Mouse (Mus musculus): ENCODE measurements around the gene Plpp7. TPM values are rescaled to one million over a fixed set of nuclear protein-coding genes. Genes with fewer than 3 reads are reported as not detected.

Gene Plpp7
- polyA plus RNA-seq, 1 experiment from 2014 or later: 2.1 TPM

GRCm38 (mm10) chr2:32155614-32156013 lies 60.3 kb downstream of the Plpp7 start:
- Histone ChIP-seq H3K27ac (ENCODE audit: low read length) (peak overlapping the region; percentile 16; the same call in 1 of the 2 replicates), H3K4me1 (ENCODE audit: control insufficient read depth, low read depth, low read length) (peaks cover 75% of the 10 kb centered on the region)

GRCm38 (mm10) chr2:32156645-32157044 lies 61.3 kb downstream of the Plpp7 start:
- Histone ChIP-seq H3K4me2 (ENCODE audit: low read depth, low read length) (no peak overlapping the region), H3K27ac (ENCODE audit: low read length) (no peak overlapping the region), H3K4me1 (ENCODE audit: control insufficient read depth, low read depth, low read length) (peaks cover 73% of the 10 kb centered on the region), H3K36me3 (ENCODE audit: control insufficient read depth, insufficient read depth) (no peaks in the 10 kb centered on the region), H3K9me3 (replicated peaks; ENCODE audit: control insufficient read depth, low read length) (no peaks in the 10 kb centered on the region), H3K9ac (ENCODE audit: low read depth, low read length) (no peak overlapping the region), H3K4me3 (ENCODE audit: low read depth, low read length) (no peak overlapping the region), H3K27me3 (ENCODE audit: control insufficient read depth, insufficient read depth, low read depth, low read length) (no peaks in the 10 kb centered on the region)
- no peak for ATAC-seq (ENCODE audit: low read depth)
- WGBS (ENCODE audit: insufficient replicate concordance): 60% methylated on average over 10 of the region's 10 CpGs

More at GRCm38 (mm10) chr2:32155614-32156013, 60.3 kb downstream of the Plpp7 start:
- ATAC-seq (ENCODE audit: low read depth): no peak
- Histone ChIP-seq H3K9ac (ENCODE audit: low read depth, low read length) (no peak overlapping the region), H3K9me3 (replicated peaks; ENCODE audit: control insufficient read depth, low read length) (no peaks in the 10 kb centered on the region), H3K36me3 (ENCODE audit: control insufficient read depth, insufficient read depth) (no peaks in the 10 kb centered on the region), H3K4me2 (ENCODE audit: low read depth, low read length) (no peak overlapping the region), H3K27me3 (ENCODE audit: control insufficient read depth, insufficient read depth, low read depth, low read length) (no peaks in the 10 kb centered on the region), H3K4me3 (ENCODE audit: low read depth, low read length) (no peak overlapping the region)
- 55% methylated on average over 6 of the region's 6 CpGs for WGBS (ENCODE audit: insufficient replicate concordance)

- WGBS (ENCODE audit: insufficient replicate concordance): 69% methylated on average over 4 of the region's 4 CpGs
- Histone ChIP-seq H3K27ac (ENCODE audit: low read length) (no peak overlapping the region), H3K36me3 (ENCODE audit: control insufficient read depth, insufficient read depth) (no peaks in the 10 kb centered on the region), H3K27me3 (ENCODE audit: control insufficient read depth, insufficient read depth, low read depth, low read length) (no peaks in the 10 kb centered on the region), H3K9ac (ENCODE audit: low read depth, low read length) (no peak overlapping the region), H3K4me1 (ENCODE audit: control insufficient read depth, low read depth, low read length) (peaks cover 72% of the 10 kb centered on the region), H3K4me3 (ENCODE audit: low read depth, low read length) (no peak overlapping the region), H3K4me2 (ENCODE audit: low read depth, low read length) (no peak overlapping the region), H3K9me3 (replicated peaks; ENCODE audit: control insufficient read depth, low read length) (no peaks in the 10 kb centered on the region)
- no peak for ATAC-seq (ENCODE audit: low read depth)
Measured at GRCm38 (mm10) chr2:32157328-32157727, 62.0 kb downstream of the Plpp7 start.

- Histone ChIP-seq H3K9ac (ENCODE audit: low read depth, low read length) (no peak overlapping the region; the same call in 1 of the 2 replicates), H3K36me3 (ENCODE audit: control insufficient read depth, insufficient read depth) (no peaks in the 10 kb centered on the region), H3K4me2 (ENCODE audit: low read depth, low read length) (no peak overlapping the region), H3K4me3 (ENCODE audit: low read depth, low read length) (no peak overlapping the region), H3K27ac (ENCODE audit: low read length) (no peak overlapping the region), H3K4me1 (ENCODE audit: control insufficient read depth, low read depth, low read length) (peaks cover 72% of the 10 kb centered on the region), H3K27me3 (ENCODE audit: control insufficient read depth, insufficient read depth, low read depth, low read length) (no peaks in the 10 kb centered on the region), H3K9me3 (replicated peaks; ENCODE audit: control insufficient read depth, low read length) (no peaks in the 10 kb centered on the region)
- ATAC-seq (ENCODE audit: low read depth): 0 out of 2 replicates have a peak, but pooled peaks have one; percentile 22
- 70% methylated on average over 12 of the region's 12 CpGs for WGBS (ENCODE audit: insufficient replicate concordance)
Measured at GRCm38 (mm10) chr2:32158616-32159239, 63.4 kb downstream of the Plpp7 start.

Small RNA genes lying within 50 kb of the gene (microRNA-seq; reads per million reads assigned to microRNA genes)
- gene Mir7674: not detected

Other genes with a start within 250 kb of the Plpp7 start
- gene Fibcd1, start 249.5 kb upstream of the Plpp7 start, polyA plus RNA-seq (2015; fragmentation: Nextera tagmentation; extraction: Ambion mirVana): 0.04 TPM in 2 replicates
- gene Lamc3, start 208.2 kb upstream of the Plpp7 start, polyA plus RNA-seq (2015; fragmentation: Nextera tagmentation; extraction: Ambion mirVana): 0.04 and 0.15 TPM in 2 replicates
- 1.2 and 1.5 TPM in 2 replicates for gene Aif1l, start 145.4 kb upstream of the Plpp7 start, polyA plus RNA-seq (2015; fragmentation: Nextera tagmentation; extraction: Ambion mirVana)
- 33.8 and 34.4 TPM in 2 replicates for gene Nup214, start 121.1 kb upstream of the Plpp7 start, polyA plus RNA-seq (2015; fragmentation: Nextera tagmentation; extraction: Ambion mirVana)
- gene Fam78a, start 10.7 kb upstream of the Plpp7 start, polyA plus RNA-seq (2015; fragmentation: Nextera tagmentation; extraction: Ambion mirVana): 6.5 and 7.0 TPM in 2 replicates
- 4.5 and 4.7 TPM in 2 replicates for gene Prrc2b, start 55.6 kb downstream of the Plpp7 start, polyA plus RNA-seq (2015; fragmentation: Nextera tagmentation; extraction: Ambion mirVana)
- gene Pomt1, start 141.1 kb downstream of the Plpp7 start, polyA plus RNA-seq (2015; fragmentation: Nextera tagmentation; extraction: Ambion mirVana): 12.1 and 13.2 TPM in 2 replicates
- gene Uck1, start 164.6 kb downstream of the Plpp7 start, polyA plus RNA-seq (2015; fragmentation: Nextera tagmentation; extraction: Ambion mirVana): 27.9 and 28.5 TPM in 2 replicates
- gene Golga2, start 191.9 kb downstream of the Plpp7 start, polyA plus RNA-seq (2015; fragmentation: Nextera tagmentation; extraction: Ambion mirVana): 9.5 and 10.0 TPM in 2 replicates
- gene Swi5, start 192.5 kb downstream of the Plpp7 start, polyA plus RNA-seq (2015; fragmentation: Nextera tagmentation; extraction: Ambion mirVana): 134 and 157 TPM in 2 replicates

Measured in liver, embryonic 16.5 days (tissue).